Mouse (Mus musculus) gastrocnemius, postnatal 4 days (tissue): ENCODE measurements at regions not wholly inside any gene's neighbourhood (a gene's known extent, or its start where the extent isn't known, plus 50 kb on each side); places are given as distances from the start of the nearest gene placed in this dataset.

ENCODE experiments used
- DNase-seq, 2 experiments: peaks; one replicate each; pipeline ENCODE4 v3.0.0; 2021 to 2022; ENCODE audit warnings: low spot score in 2 of 2, mixed read lengths in 2 of 2

DNA sequence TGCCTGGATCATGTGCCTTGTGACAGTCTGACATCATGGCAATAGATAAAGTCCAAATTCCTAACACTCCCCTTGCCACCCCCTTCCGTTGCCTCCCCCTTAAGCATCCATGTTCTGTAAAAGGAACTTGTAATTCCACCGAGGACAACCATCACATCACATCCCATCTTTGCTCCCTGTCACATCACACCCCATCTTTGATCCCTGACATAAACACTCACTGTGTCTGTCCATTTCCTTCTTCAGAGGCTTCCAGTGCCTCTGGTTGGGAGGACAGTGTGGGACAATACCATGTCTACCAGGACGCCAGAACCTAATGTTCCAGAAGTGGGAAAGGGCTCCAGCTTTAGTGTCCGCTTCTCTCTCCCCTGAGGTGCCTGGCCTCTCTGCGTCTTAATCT, 223.6 kb downstream of the Tex36 start:
- DNase-seq = no peak

DNA sequence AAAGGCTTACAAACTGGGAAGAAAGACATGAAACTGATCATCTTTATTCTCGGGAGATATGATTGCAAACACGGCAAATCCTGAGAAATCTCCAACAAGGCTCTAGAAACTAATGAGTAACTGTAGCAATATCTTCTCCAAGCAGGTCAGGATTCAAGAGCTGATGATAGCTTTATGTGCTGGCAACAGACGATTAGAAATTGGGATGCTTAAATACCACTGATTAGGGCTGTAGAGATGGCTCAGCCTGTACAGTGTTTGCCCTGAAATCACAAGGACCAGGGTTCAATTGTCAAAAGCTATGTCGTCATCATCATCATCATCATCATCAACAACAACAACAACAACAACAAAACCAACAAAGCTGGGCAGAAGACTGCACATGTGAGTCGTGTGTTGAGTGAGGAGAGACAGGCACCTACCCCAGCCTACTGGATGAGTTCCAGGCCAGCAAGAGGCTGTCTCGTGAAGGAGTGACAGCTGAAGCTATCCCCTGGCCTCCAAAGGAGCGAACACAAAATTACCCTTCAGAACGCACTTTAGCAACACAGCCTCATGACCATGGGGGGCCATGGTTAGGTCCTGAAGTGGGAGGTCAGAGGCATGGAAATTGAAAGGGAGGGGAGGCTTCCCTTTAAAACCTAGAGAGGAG, 225.0 kb downstream of the Tex36 start:
- no peak for DNase-seq

DNA sequence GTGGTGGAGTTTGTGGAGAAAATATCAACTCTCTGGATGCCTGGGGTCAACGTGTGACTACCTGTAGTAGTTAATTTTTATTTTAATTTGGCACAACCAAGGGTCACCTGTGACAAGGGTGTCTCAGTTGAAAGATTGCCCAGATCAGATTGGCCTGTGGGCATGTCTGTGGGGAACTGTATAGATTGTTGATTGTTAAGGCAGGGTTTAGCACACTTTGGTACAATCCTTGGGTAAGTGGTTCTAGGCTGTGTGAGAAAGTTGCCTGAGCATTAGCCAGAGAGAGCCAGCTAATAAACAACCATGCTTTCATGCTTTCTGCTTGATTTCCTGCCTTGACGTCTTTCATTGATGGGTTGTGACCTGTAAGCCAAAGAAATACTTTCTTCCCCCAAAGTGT, 229.3 kb downstream of the Tex36 start:
- no peak for DNase-seq

DNA sequence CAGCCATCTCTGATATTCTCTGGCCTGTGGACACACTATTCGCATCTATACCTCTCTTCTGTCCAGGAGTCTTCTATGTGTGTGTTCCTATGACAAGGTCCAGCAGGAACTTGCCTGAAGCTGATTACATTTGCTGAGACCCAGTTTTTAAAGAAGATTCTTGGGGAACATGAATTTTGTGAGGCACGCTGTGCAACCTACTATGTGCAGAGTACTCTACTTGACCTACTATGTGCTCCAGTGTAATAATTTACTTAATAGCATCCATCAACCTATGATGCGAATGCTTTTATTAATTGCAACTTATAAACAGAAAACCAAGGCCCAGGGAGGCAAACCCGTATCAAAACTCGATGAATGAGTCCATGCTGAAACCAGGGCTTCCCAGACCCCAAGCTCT, 231.4 kb downstream of the Tex36 start:
- DNase-seq = no peak

DNA sequence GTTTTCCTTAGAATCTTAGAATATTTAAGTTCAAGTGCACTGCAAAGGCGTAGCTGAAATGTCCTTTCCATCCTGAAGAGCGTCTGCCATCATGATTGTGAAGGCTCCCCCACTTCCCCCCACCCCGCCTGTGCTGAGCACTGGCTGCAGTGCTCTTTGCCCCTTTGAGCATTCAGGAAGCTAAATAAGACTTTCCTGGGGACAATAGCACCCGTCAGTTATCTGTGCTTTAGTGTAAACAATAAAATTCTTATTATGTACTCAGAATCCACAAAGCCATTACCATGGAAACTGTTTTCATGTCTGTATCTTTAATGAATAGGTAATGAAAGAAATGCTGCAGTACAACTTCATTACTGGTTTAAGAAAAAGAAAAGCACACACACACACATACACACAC, 237.4 kb downstream of the Tex36 start:
- DNase-seq = no peak

DNA sequence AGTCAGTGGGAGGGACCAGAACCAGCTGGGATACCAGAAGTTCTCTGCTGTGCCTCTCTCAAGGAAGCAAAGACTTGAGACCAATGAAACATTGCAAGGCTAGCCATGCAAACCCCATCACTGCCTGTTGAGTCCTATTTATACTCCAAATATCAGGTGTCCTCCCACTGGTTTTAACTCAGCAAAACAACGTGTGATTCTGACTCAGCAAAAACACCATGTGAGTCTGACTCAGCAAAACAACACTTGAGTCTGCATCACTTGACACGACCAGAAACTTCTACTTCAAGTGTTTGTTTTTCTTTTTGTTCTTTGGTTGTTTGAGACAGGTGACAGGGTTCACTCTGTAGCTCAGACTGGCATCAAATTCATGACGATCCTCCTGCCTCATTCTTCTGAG, 204.6 kb upstream of the Ctbp2 start:
- DNase-seq = no peak

DNA sequence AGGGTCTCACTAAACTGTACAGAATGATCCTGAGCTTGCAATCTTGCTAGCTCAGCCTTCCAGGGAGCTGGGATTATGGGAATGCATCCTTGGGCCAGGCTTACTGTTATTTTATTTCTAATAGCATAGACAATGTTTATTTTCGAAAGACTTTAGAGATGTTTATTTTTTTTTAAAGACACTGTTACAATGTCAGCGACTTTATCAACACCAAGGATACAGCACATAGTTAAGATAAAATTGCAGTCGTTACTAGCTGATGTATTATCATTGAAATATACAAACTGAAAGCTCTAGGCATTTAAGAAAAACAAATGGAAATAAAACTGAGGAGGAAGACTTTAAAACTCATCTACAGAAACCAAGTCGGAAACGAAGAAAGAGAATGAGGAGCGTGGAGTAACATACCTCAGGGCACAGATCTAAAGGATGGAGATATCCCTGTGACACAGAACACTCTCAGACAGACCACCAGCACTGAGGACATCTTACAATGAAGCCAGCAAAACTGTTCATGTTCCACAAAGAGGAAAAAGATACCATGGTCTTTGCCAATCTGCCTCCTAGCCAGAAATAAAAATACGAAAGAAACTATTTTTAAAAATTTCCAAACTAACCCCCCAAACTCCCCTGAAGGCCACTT, 201.5 kb upstream of the Ctbp2 start:
- DNase-seq = no peak

DNA sequence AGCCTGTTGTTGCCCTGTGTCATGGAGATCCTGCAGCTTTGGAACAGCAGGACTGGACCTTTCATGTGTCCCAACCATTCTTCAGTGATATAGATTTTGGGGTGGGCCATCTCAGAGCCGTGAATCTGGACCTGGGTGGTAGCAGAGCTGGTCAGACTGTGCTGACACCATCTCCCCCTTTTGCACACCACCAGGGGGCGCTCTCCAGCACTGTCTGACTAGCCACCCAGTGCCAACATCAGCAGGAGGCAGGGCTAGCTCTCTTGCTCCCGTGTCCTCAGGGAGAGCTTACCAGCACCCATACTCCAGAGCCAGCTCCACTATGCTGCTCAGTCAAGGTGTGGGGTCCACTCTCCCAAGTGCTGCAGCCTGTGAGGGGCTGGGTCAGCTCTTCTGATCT, 199.8 kb upstream of the Ctbp2 start:
- DNase-seq = no peak

DNA sequence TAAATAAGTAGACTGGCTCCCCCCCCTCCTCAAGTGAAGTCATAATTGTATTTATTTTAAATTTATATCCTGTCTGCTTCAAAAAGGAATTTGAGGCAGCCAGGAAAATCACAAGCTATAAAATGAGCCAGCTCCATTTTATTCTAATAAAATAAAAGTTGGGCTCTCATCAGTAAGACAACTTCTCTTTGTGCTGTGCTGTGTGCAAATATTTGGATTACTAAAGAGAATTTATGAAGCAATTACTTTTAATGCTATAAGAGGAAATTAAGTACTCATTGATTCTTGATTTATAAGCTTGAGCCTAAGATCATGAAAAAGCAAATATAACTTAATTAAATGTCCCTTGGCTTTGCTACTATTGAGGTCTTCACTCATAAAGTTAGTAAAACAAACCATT, 193.4 kb upstream of the Ctbp2 start:
- no peak for DNase-seq

DNA sequence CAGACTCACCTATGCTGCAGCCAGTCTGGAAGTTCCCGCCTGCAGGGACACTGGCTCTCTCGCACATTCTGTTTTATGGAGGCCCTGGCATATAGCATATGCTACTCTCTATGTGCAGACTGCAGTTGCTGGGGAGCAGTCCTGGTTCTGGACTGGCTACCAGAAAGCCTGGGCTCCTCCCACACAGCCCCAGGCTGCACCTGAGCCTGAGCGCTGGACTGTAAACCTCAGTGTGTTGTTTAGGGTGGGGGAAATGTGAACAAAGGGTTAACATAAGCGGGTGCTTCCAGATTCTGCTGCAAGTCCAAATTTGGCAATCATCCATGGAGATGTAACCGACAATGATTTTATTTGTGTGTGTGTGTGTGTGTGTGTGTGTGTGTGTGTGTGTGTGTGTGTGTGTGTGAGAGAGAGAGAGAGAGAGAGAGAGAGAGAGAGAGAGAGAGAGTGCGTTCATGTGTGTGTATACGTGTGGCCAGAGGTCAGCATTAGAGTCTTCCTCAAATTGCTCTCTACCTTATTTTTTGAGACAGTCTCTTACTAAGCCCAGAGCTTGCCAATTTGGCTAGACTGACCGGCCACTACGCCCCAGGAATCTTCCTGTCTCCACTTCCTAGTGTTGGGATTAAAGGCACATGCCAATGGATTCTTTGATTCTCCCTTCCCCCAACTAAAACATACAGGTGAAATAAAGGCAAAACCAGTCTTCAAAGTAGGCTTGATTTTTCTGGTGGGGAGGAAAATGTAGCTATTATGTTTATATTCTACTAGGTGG, 192.7 kb upstream of the Ctbp2 start:
- no peak for DNase-seq

DNA sequence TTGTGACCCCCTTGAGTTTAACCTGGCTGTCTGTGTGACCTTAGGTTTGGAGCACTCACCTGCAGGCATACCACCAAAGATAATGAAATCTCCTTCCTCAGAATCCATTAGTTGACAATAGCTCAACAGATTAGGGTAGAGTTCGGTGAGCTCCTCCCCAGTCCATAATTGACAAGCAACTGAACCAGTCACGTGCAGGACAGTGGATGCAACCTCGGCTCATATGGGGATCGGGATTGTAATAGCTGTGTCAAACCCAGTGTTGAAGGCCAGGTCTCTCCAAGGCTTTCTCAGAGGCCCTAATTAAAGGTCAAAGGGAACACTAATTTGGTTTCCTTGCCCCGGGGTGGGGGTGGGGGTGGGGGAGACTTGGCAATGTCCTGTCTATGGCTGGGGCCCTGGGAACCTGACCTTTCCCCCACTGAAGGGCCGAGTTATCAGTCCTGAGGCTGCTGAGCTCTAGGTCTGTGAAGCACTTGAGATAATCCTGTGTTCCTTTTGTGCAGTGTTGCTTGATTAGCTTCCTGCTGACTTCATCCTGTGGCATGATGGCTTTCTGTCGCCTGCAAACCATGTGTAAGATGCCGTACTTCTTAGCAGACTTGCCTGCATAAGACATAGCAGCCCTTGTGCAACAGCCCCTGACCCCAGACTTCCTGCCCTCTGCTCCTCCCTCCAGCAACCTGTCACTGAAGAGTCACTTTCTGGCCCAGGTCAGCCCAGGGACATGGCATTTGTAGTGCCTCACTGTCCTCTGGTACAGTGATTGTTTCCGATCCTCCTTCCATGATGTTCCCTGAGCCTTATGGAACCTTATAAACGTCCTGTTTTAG, 191.3 kb upstream of the Ctbp2 start:
- DNase-seq = no peak

DNA sequence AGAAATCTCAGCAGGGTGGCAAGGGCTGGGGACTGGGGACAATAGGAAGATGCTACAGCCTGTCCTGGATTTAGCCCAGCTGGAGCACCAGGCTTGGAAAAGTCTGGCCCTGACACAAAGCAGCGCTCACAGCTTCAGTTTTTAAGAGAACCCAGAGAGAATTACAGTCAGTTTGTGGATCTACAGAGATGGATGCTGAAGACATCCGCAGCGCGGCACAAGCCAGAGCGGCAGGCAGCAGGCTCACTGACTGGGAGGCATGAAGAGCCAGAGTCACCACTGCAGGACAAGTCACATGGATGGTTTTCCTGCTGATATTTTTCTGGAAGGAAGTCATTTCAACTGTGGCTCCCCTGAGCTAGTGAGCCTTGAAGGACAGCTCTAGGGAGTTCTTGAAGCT, 189.0 kb upstream of the Ctbp2 start:
- DNase-seq = no peak

DNA sequence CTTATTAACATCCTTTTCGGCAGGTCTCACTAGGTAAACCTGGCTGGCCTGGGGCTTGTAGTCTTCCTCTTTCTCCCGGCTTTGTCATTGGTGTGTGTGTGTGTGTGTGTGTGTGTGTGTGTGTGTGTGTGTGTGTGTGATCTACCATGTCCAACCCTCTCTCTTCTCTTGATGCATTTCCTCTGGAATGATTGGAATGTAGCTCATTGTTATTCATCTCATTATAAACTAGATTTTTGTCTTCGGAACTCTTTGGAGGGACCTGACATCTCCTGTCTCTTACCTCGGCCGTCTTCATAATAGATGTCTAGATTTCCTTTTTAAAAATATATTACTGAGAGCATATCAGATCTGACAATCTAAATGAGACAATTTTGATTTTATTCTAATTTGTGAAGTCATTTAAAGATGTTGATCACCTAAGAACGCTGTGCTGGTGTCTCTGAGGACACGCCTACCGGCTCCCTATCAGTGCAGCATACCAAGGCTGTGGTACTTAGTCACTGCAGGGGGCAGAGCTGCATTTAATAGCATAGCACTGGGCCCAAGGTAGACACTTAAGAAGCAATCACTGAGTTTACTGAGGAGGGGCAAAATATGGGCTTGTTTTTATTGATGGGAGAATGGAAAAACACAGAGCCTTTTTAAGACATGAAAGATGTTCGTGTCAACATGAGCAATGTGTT, 187.1 kb upstream of the Ctbp2 start:
- DNase-seq = no peak

DNA sequence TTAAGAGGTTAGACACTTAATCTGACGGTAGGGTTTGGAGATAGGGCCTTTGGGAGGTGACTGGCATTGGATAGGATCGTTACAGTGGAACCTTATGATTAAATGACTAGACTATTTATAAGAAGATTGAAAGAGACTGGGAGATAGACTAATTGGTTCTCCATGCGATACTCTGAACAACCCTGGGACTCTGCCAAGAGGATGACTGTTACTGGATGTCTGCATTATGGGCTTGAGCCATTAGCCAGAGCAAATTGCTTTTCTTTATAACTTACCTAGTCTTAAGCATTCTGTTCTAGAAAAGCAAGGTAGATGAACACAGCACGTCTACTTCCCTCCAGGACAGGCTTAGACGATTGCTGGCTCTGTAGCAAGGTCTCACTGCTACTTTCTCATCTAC, 180.3 kb upstream of the Ctbp2 start:
- DNase-seq = no peak

DNA sequence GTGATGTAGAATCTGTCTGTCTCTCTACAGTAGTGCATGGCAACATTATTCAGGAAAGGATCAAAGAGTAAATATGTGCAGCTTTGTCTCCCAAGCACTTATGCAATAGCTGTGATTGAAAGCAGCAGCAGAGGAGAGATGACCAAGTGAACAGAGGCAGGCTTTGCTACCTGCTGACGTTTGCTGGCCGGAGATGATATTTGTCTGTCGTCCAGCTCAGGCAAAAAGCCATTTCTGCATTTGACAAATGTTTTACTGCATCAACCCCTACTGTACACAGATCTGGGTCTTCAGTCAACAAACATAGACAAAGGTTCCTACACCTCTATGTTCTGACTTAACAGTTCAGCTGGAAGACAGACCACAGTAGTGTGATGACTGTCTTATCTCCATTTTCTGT, 166.3 kb upstream of the Ctbp2 start:
- no peak for DNase-seq

DNA sequence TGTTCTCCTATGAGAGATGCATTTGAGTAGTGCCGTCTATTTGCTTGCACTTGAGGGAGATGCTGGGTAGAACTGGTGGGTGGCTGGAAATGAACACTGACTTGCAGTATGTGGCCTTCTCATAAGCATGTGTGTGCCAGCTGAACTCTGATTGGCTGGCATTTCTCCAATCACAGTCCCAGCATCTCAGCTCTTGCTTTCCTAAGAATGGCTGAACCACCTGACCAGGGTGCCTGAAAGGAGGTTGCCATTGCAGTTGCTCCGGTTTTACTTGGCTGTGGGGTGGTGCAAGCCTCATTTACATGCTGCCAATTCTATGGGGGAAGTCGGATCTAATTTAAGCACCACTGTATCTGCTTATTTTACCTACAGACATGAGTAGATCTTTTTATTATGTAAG, 164.1 kb upstream of the Ctbp2 start:
- no peak for DNase-seq

DNA sequence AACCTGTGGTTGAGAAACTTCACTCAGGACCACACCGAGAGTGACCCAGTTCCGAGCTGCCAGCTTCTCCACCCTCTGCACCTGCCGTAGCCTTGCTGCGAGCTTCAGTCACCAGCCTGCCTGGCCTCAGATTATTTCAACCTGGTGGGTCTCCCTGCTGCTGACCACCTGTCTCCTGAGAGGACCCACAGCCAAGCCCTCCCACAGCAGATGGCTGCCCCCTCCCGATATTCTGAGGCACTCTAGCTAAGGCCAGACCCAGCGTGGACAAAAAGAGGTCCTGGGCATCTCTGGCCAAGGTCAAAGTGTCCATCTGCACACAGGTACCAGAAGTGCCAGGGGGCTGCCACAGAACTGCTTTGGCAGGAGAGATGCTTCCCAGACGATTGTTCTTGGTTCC, 162.7 kb upstream of the Ctbp2 start:
- DNase-seq = no peak

DNA sequence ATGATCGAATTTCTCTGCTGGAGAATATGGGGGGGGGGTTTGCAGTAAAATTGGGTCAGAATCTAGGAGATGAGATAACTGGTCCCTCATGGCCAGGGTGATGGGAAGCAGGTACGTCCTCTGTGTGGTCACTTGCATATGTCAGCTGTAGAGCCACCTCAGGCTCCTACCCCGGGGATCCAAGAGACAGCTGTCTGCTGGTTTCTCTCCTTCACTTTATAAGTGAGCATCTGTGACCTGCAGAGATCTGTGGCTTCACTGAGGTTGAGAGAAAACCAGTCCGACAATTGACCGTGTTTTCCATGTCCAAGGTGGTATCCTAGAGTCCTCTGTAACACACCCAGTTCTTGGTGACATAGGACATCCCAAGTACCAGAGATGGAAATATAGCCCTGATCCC, 162.1 kb upstream of the Ctbp2 start:
- no peak for DNase-seq

DNA sequence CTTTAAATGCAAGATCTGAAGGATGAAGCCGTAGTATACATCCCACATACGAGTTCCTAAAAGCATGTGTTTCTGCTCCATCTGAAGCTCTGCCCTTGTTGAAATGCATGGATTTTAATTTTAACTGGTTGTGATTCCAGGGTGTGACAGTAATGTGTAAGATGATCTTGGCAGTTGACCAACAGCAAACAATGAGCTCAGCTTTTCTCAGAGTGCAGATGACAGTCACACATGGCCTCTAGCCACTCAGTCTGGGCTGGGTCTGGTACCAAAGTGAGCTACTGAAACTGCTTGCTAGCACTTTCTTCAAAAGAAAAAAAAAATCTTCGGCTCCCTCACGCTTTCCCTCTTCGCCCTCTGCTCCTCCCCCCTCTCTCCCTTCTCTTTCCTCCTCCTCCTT, 138.0 kb upstream of the Ctbp2 start:
- DNase-seq = no peak

DNA sequence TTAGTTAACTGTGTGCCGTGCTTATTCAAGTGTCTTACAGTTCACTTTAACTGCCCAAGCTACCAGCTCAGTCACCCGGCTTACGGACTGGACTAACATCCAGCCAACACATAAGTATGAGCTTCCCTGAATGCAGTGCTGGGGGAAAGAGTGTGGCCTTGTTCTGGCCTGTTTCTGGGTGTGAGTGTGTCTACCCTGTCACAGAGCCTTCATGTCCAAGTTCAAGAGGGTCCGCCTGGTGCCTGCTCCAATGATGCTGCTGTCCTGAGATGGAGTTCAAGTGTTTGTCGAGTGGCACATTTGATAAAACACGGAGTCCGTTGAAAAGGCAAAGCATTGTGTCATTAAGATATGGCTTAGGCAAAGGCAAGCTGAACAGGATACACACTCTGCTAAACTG, 135.0 kb upstream of the Ctbp2 start:
- no peak for DNase-seq

DNA sequence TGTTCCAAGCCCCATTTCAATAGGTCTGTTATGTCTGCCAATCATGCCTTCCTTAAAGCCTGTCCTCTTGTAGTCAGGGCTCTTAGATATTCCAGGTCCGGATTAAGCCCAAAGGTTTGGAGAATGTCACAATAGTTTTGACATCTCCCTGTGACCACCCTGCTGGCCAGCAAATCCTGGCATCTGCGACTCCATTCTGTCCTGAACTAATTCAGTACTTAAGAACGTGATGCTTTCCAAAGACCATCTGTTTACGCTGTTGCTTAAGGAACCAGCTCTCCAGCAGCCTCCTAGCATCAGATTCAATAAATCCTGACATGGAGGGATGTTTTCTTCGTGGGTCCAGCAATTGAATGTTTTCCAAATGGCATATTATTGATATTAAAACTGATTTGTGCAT, 132.7 kb upstream of the Ctbp2 start:
- DNase-seq = no peak
